Mouse (Mus musculus) G1E-ER4 (cell line): ENCODE measurements around the gene Arsb. TPM values are rescaled to one million over a fixed set of nuclear protein-coding genes. Genes with fewer than 3 reads are reported as not detected.

Experiments used
- GATA1 ChIP-seq: IDR thresholded peaks from one replicate; pipeline ENCODE4 v1.8.0; 2012; ENCODE audit warnings: low read length, inconsistent platforms
- polyA plus RNA-seq: library from polyadenylated mRNA; stranded (reverse); fragments of >175 nt; gene quantifications from 2 replicates; pipeline ENCODE4 v1.2.3, GENCODE M21; 2012

Arsb gene
- polyA plus RNA-seq, 1 experiment, result not detected

DNA sequence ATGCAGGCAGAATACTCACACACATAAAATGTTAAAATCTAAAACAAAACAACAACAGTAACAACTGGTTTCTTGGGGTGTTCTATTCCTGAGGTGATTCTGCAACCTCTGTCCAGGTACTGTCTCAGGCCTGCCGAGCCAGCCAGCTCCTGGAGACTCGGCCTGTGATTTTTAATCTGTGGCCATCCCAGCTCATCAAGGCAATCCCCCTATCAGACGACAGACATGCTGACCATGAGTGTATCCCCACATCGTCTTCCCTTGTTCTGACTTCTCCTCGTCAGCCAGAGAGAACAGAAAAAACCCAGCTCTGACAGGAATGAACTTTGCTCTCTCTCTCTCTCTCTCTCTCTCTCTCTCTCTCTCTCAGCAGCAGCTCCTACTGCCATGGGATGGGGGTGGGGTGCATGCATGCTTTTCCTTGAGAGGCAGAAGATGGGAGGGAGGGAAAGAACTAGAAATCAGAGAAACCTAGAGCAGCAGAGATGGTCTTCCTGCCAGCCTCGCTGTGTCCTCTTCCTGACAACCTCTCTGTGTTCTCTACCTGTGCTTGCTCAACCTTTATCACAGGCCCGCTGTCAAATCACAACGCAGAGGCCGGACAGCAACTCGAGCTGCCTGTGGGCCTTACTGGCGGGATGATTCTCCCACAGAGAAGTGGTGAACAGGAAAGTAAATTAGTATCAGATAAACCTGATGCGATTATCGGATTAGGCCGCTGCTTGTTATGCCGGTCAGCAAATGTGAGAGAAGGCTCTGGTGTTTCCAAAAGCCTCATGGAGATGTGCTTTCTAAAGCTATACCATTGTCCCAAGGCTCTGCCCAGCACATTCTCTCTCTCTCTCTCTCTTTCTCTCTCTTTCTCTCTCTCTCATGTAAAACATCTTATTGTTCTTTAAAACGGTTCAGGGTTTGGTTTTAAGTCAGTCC lies 144.5 kb downstream of the Arsb start:
- TF ChIP-seq GATA1, result no peak

- TF ChIP-seq GATA1, result no peak
These were observed 148.1 kb downstream of the Arsb start for GRCm38 (mm10) chr13:93919536-93919935.

GRCm38 (mm10) chr13:93920080-93920785 lies 148.8 kb downstream of the Arsb start:
- TF ChIP-seq GATA1, result no peak

DNA sequence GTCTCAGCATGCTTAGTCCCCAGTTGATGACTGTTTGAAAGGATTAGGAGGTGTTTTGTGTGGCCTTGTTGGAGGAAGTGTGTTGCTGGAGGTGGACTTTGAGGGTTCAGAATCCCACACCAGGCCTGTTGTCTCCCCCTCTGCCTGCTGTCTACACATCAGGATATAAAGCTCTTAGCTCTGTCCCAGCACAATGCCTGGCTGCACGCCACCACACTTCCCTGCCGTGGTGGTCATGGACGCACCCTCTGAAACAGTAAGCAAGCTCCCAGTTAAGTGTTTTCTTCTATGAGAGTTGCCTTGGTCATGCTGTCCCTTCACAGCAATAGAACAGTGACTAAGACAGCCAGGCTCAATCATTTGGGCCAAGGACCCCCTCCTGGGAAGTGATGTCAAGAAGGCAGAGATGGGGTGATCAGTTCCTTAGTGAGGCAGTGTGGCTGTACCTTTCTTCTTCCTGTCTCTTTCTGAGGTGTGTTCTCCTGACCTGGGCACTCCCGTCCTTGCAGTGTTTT lies 149.4 kb downstream of the Arsb start:
- no peak for TF ChIP-seq GATA1

DNA sequence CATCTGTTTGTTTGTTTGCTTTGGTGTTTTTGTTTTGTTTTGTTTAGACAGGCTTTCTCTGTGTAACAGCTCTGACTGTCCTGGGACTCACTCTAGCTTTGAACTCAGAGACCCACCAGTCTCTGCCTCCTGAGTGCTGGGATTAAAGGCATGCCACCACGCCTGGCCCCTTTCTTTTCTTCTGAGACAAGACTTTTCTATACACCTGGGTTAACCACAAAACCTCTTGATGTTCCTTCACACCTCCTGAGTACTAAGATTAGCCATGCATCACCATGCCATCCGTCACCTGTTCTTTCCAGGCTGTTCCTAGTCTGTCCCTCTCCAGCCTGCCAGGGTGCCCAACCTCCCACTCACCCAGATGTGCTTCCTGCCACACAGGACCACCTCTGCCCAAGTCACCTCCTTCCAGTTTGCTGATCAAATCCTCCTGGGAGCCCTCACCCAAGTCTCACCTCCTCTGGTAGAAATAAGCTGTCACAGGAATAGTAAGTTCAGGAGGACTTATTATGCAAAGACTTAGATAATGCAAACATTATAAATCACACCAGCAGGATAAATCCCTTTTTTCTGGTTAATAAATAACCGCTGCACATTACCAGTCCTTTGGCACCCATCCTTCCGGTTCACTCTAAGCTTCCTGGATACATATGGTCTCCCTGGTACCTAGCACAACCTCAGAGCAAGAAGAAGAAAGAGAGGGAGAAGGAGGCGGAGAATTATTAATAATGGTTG lies 150.6 kb downstream of the Arsb start:
- TF ChIP-seq GATA1, result no peak

- no peak for TF ChIP-seq GATA1
These were observed 151.1 kb downstream of the Arsb start for GRCm38 (mm10) chr13:93922566-93922910.

GRCm38 (mm10) chr13:93924735-93925432 lies 153.5 kb downstream of the Arsb start:
- no peak for TF ChIP-seq GATA1

DNA sequence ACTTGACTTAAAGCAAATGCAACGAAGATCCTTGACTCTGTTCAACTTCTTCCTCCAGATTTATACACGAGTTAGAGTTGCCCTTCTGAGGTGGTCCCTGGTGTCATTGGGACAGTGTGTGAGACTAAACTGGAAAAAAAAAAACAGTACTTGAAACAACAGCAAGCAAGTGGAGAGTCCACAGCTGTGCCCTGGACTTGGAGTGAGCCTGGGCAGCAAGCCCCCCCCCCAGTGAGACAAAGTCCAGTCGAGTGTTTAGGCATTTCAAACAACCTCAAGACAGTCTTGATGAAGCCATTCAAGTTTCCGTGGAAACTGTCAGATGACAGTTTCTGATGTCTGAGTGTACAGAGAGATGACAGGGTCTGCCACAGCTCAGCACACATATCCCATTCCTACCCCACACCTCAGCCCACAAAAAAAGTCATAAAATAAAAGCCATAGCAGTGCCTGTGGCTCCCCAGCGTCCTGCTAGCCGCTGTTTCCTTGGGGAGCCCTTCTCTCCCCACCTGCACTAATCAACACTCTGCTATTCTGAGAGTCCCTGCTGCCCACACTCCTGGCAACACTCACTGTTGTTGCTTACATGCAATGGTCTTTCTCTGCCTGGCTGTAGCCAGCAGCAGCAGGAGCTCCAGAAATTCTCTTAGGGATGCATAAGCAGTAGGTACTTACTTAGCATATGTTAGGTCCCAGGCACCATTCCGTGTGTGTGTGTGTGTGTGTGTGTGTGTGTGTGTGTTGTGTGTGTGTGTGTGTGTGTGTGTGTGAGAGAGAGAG lies 159.3 kb downstream of the Arsb start:
- no peak for TF ChIP-seq GATA1

GRCm38 (mm10) chr13:93936455-93936854 lies 165.0 kb downstream of the Arsb start:
- TF ChIP-seq GATA1, result no peak

DNA sequence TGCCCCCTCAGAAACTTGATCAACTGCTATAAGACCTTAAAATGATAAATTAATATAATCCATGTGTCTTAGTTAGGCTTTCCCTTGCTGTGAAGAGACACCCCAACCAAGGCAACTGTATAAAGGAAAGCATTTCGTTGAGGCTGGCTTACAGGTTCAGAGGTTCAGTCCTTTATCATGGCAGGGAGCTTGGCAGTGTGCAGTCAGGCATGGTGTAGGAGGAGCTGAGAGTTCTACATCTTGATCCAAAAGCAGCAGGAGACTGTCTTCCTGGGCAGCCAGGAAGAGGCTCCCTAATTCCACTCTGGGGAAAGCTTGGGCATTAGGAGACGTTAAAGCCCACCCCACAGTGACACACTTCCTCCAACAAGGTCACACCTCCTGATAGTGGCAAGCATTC lies 166.7 kb downstream of the Arsb start:
- TF ChIP-seq GATA1, result no peak

- TF ChIP-seq GATA1, result no peak
These were observed 168.1 kb downstream of the Arsb start for GRCm38 (mm10) chr13:93939363-93940127.

DNA sequence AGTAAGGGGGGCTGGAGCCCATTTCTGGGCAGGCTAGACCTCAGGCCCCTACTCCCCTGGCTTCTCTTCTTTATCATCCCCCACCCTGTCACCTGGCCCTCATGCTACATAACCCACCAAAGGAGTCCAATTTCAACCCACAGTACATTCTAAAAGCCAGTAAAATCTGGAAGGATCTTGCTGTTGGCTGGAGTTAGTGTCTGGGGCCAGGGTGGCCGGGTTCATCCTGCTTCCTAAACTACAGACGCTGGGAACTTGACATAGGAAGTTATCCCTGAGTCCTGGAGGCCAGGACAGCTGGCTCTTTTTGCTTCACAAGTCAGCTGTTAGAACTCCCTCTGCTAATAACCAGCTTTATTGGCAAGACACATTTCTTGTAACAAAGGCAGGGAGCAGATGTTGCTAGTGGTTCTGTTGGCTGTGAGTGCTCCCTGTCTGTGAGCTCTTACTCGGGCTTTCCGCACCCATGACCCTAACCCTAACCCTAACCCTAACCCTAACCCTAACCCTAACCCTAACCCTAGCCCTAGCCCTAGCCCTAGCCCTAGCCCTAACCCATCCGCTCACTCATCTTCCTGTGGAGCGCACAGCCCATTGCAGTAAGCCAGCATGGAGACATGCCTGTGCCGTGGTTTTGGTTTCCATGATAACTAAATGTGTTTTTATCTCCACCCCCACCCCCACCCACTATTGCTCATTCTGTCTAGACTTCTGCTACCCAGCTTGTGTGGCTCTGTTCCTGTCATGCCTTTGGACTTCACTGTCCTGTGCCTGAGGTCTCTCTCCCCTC lies 169.5 kb downstream of the Arsb start:
- no peak for TF ChIP-seq GATA1

DNA sequence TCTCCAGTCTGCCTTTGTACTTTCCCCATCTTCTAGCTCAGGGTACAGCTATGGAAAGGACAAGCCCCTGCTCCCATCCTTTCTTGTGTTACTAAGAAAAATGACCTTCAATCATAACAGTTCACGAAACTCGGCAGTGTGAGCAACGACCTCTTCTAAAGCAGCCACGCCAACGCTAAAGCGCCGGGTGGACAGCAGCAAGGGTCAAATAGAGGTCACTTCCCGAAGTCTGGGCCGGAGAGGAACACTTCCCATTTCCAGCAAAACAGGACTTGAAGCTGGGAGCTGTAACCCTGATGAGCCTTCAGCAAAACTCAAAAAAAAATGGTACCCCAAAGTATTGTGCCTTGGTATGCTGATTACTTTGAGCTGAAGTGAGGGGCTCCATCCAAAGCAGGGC lies 179.6 kb downstream of the Arsb start:
- no peak for TF ChIP-seq GATA1
